Mouse (Mus musculus): Measurements from ENCODE around the gene Cenpf. TPM values are rescaled to one million over a fixed set of nuclear protein-coding genes. Genes with fewer than 3 reads are reported as not detected.

Cenpf gene
- 0.40 and 0.65 TPM in 2 replicates for polyA plus RNA-seq (2012; rRNA removed)

DNA sequence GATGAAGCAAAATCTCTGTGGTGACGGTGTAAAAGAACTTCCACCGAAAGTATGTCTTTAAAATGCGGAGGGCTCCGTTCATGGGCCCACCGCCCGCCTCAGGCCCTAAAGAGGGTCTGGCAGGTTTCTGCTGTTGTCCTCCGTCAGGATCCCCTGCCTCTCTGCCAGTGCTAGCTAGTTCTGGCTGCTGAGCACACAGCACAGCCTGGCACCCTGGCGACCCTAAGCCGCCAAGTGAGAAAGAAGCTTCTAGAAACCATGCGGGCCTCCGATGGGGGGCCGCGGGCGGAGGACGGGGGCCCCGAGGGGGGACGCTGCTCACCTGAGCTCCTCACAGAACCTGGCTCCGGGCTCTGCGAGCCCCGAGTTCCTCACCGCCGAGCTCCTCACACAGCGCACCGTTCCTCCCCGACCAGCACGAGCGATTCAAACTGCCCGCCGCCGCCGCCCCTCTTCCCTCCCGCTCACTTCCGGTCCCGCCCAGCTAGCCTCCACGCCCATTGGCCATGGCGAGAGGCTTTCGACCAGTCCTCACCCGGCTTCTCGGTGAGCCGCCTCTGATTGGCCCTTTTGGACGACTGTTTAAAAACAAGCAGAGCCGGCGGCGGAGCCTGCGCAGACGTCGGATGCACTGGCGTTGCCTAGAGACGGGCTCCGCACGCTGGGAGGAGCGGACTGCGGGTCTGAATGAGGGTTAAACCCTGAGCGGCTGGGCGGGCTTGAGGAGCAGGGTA is at the start of gene Cenpf:
Cenpf (minus strand) TSS at position 433 of the 734 bp plus-strand sequence.
- DNase-seq (ENCODE audit: low spot score) = peak; percentile 92

DNA sequence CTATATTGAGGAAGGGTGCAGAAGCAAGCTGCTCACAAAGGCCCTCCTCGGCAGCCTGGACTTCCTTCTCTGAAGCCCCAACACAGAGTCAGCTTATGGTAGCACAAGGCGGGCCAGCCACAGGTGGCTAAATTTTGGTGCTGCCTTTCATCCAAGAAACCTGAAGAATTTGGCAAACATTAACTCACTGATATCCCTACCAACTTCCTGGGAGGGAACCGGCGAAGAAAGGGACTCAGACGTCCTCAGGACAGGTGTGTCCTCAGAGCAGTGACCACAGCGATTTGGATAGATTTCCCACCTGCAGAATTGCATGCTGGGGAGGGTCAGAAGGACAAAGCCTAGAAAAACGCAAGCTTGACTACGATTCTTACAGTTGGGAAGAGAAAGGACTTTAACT is 44.3 kb upstream of the Cenpf start:
- DNase-seq (ENCODE audit: low spot score) = no peak

GRCm38 (mm10) chr1:189731697-189732096 is 43.8 kb upstream of the Cenpf start:
- DNase-seq (ENCODE audit: low spot score) = no peak

GRCm38 (mm10) chr1:189729141-189729815 is 41.4 kb upstream of the Cenpf start:
- DNase-seq (ENCODE audit: low spot score) = no peak

DNA sequence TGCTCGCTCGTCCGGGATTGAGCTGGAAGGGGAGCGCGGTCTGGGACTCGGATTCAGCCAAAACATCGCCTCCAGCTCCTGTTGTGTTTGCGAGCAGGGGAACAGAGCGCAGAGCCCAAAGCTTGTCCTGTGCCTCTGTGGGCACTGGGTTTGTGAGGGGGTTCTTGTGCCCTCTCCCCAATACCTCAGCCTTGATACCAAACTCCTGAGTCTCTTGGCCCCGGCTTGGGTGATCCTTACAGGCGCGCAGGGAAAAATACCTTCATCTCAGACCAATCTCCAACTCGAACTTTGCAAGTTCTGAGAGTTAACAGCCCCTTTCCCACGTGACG is 40.9 kb upstream of the Cenpf start:
- DNase-seq (ENCODE audit: low spot score) = no peak

- DNase-seq (ENCODE audit: low spot score) = peak; percentile 81
Observed at GRCm38 (mm10) chr1:189727884-189728783, 40.2 kb upstream of the Cenpf start, which contains the start of gene Ptpn14. Gene Ptpn14, plus strand, starts transcription at chr1:189728268.

DNA sequence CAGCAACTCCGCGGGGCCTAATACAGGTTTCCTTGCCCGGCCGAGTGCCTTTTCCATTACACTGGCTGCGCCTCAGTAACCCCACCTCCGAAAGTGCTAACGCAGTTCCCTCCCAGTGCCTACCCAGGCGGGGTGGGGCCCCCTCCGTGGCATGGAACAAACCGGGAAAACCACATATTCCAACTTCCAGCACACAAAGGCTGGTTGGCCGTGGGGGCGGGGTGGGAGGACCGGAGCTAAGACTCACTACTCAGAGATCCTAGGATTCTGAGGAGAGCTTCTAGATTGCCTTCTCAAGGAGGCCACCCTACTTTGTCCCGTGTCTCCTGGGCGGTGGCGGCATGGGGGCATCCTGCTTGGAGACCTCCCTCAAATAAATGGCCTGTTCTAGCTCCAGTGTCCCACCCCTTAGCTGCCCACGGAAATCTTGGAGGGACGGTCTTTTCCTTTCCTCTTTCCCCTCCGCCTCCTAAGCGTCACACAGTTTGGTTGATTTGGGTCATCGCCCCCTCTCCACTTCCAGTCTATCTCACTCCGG is 39.5 kb upstream of the Cenpf start:
- peak; percentile 56 for DNase-seq (ENCODE audit: low spot score)

DNA sequence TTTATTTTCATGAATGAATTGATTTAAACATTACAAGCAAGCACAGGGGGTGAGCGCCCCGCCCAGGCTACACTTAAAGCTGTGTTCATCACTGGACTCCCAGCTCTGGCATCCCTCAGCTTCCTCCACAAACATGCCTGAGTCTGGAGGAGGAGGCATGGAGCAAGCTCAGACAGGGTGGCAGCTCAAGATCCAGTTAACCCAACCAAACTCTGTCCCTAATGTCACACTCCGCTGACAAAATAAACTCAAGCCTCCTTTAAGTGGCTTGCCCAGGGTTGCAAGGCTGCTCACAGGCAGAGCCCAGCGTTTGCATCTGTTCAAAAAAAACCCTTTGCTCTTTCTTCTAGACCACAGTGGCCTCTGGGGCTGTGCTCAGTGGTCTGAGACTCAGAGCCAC is 38.2 kb upstream of the Cenpf start:
- DNase-seq (ENCODE audit: low spot score) = no peak

- DNase-seq (ENCODE audit: low spot score) = no peak
Observed at GRCm38 (mm10) chr1:189718600-189718999, 30.7 kb upstream of the Cenpf start.

GRCm38 (mm10) chr1:189717546-189717945 is 29.7 kb upstream of the Cenpf start:
- no peak for DNase-seq (ENCODE audit: low spot score)

- no peak for DNase-seq (ENCODE audit: low spot score)
Observed at GRCm38 (mm10) chr1:189715915-189716797, 28.3 kb upstream of the Cenpf start.

DNA sequence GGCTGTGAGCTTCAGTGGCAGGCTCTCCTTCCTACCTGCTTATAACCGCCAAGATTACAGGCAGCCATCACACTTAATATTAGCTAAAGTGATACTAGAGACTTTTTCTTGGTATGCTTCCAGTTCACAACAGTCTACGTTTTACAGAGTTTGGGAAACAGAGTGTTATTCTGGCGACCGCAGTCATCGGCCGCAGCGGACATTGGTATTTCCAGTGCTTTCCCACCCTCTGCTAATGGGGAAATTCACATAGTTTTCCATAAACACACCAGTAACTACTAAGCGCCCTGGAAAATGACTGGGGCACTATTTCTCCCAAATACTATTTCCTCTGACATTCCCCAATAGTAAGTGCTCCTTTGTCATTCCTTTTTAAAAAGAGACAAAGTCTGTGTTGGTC is 21.1 kb upstream of the Cenpf start:
- no peak for DNase-seq (ENCODE audit: low spot score)

DNA sequence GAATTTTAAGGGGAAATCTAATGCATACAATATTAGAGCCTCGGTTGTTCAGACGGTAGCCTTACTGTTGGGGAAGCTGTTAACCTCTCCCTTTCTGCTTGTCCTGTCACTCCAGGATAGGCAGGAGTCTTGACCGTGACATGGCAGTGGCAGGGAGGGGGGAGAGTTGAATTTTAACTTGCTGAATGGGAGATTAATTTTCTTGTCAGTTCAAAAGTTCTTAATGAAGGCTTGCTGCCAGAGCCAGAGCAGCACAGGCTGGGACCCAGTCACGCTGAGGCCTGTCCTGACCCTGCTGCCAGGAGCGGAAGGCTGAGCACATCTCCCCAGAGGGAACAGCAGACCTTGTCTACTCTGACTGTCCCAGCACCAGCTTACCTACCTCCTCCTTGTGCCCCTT is 19.5 kb upstream of the Cenpf start:
- no peak for DNase-seq (ENCODE audit: low spot score)

GRCm38 (mm10) chr1:189707014-189707413 is 19.1 kb upstream of the Cenpf start:
- no peak for DNase-seq (ENCODE audit: low spot score)

GRCm38 (mm10) chr1:189706040-189706645 is 18.3 kb upstream of the Cenpf start:
- no peak for DNase-seq (ENCODE audit: low spot score)

- no peak for DNase-seq (ENCODE audit: low spot score)
Observed at GRCm38 (mm10) chr1:189703591-189703990, 15.7 kb upstream of the Cenpf start.

GRCm38 (mm10) chr1:189703156-189703555 is 15.3 kb upstream of the Cenpf start:
- no peak for DNase-seq (ENCODE audit: low spot score)

GRCm38 (mm10) chr1:189700990-189701389 is 13.1 kb upstream of the Cenpf start:
- no peak for DNase-seq (ENCODE audit: low spot score)

DNA sequence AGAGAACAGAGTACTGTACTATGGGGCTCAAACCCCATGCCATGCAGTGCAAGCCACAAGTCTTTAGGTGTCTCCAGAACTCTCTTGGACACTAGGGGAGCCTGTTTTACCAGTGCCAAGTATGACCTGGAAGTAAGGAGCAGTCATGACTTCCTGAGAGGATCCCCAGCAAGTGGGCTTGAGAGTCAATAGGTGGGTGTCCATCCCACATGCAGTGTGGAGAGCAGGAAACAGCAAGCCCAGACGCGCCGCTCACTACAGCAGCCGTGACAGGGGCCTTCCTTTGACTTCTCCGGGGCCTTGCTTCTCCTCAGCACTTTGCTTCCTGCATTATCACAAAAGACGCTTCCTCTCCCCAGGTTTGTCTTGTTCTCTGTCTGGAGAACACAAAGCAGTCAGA is 12.3 kb upstream of the Cenpf start:
- DNase-seq (ENCODE audit: low spot score) = no peak

- DNase-seq (ENCODE audit: low spot score) = no peak
Observed at GRCm38 (mm10) chr1:189698416-189698815, 10.5 kb upstream of the Cenpf start.

DNA sequence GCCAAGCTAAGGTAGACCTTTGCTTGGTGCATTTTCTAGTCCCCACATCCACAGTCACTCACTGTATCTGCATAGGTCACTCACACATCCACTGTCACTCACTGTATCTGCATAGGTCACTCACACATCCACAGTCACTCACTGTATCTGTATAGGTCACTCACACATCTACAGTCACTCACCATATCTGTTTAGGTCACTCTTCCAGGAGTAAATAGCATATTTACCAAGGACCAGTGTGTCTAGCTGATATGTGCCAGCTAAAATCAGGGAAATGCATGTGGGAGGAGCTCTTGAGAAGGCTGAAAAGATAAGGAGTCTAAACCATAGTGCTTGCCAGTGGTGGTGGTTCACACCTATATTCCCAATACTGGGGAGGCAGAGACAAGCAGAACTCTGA is 7.4 kb upstream of the Cenpf start:
- no peak for DNase-seq (ENCODE audit: low spot score)

Data from urinary bladder, adult 2 months (tissue).